Mouse (Mus musculus) ovary, postnatal 14 days (tissue): ENCODE data around the gene Artn.

Source experiments
- DNase-seq: peaks from one replicate; pipeline ENCODE4 v3.0.0; 2022; ENCODE audit warnings: low spot score

The Artn gene

GRCm38 (mm10) chr4:117918762-117919161 is 10.8 kb downstream of the Artn start:
- DNase-seq: no peak

DNA sequence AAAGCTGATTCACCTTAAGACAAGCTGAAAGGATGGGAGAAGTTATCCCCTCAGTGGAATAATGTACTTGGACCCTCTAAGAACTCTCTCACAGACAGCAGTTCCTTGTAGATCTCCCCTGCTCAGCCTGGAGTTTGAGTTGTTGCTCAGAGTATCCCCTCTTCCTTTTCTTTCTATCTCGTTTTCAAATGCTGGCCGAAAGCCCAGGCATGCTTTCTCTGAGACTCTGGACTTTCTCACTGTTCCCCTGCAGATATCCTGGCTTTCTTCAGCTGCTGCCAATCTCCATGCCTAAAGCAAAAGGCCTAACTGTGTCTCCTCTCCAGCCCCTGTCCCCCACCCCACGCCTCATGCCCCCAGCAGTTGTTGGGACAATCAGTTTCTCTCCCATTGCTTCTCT is 11.3 kb downstream of the Artn start:
- DNase-seq: no peak

DNA sequence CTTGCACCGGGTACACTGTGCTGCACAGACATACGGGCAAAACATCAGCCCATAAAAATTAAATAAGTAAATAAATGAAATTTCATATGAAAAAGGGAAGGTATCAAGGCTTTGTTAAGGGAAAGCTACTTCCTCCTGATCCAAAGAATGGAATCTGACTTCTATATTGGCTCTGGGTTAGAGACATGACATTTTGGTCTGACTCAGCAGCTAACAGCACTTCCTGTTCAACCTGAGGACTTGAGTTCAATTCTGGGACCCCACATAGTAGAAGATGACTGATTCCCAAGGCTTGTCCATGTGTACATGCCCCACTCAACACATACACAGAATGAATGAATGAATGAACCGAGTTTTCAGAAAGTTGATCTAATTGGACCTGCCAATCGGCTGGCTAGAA is 11.7 kb downstream of the Artn start:
- no peak for DNase-seq

- no peak for DNase-seq
Observed at GRCm38 (mm10) chr4:117917402-117917801, 12.2 kb downstream of the Artn start.

GRCm38 (mm10) chr4:117916386-117916785 is 13.2 kb downstream of the Artn start:
- no peak for DNase-seq

- DNase-seq: no peak
Observed at GRCm38 (mm10) chr4:117915489-117916105, 14.0 kb downstream of the Artn start.

GRCm38 (mm10) chr4:117914591-117915442 is 14.7 kb downstream of the Artn start, which contains the start of gene Ipo13:
Gene Ipo13 (minus strand): TSS chr4:117914999.
- peak; percentile 93 for DNase-seq

GRCm38 (mm10) chr4:117914031-117914430 is 15.5 kb downstream of the Artn start:
- no peak for DNase-seq

- peak; percentile 49 for DNase-seq
Observed at GRCm38 (mm10) chr4:117913421-117913820, 16.1 kb downstream of the Artn start.

- no peak for DNase-seq
Observed at GRCm38 (mm10) chr4:117912685-117913273, 16.8 kb downstream of the Artn start.

DNA sequence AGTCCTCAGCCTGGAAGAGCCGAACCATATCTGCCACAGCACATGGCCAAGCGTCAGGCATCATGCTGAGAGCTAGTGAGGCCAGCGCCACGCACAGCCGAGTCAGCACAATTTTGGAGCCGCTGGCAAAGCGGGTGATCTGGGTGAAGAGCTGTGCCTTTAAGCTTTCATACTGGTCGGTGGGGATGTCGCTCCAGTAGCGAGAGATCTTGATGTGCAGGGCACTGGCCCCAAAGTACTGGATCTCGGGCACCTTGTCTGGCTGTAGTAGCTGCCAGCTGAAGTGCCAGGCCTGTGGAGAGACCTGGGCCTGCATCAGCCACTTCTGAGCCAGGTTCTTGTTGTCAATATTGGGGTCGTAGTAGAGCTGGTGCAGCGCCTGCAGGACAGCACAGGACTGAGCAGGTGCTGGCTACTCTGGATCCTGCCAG is 17.4 kb downstream of the Artn start:
- DNase-seq: no peak

- DNase-seq: no peak
Observed at GRCm38 (mm10) chr4:117908834-117909453, 20.6 kb downstream of the Artn start.

GRCm38 (mm10) chr4:117906196-117906595 is 23.4 kb downstream of the Artn start:
- no peak for DNase-seq

- DNase-seq: no peak
Observed at GRCm38 (mm10) chr4:117904761-117905160, 24.8 kb downstream of the Artn start.

GRCm38 (mm10) chr4:117904094-117904493 is 25.5 kb downstream of the Artn start:
- no peak for DNase-seq

DNA sequence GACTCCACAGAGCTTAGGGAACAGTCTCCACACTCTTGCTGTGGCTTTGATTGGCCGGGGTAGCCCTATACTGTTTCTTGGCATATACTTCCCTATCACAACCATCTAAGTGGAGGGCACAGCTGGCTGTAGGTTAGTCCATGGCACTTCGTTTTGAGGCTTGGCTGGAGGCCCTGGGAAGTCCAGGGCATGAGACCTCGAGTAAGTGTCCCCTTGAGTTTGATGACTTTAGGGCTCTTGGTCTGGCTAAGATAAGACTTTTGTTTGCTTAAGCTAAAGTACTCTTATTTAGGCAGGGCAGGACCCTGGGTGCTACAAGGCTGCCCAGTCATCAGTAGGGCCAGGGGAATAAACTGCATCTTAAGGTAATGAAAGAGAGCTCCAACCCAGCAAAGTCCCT is 31.5 kb downstream of the Artn start:
- no peak for DNase-seq

- DNase-seq: no peak
Observed at GRCm38 (mm10) chr4:117896031-117896430, 33.5 kb downstream of the Artn start.

DNA sequence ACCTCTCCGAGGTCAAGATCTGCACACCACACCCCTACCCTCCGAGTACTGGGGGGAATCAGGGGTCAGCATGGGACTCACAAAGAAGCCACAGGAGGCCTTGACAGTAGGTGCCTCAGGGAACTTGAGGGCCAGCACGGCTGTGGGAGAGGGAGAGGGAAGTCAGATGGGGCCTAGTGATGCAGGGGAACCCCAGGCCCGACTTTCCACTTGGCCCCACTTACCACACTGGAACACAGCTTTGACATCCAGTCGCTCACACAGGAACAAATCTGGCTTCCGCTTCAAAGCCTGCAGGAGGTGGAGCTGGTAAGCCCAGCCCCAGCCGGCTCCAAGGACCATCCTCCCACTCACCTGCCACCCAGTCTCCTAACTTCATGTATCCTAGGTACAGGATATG is 34.2 kb downstream of the Artn start:
- DNase-seq: no peak

- no peak for DNase-seq
Observed at GRCm38 (mm10) chr4:117894601-117895000, 35.0 kb downstream of the Artn start.

DNA sequence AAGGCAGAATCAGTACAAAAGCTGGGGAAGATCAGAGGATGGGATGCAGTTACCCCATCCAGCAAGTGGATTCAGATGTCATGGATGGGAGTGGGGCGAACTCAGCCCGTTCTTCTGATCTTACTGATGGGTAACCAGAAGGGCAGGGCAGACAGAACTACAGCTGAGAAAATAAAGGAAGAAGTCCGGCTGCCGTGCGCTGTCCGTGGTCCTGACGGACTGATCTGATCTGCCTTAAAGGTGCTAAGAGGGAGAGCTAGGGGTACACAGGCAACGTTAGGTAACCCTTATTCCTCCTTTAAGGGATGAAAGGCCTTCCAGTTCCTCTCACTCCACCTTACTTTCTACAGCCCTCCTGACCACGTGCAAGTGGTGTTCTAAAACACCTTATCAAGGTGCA is 36.2 kb downstream of the Artn start:
- DNase-seq: peak; percentile 54

DNA sequence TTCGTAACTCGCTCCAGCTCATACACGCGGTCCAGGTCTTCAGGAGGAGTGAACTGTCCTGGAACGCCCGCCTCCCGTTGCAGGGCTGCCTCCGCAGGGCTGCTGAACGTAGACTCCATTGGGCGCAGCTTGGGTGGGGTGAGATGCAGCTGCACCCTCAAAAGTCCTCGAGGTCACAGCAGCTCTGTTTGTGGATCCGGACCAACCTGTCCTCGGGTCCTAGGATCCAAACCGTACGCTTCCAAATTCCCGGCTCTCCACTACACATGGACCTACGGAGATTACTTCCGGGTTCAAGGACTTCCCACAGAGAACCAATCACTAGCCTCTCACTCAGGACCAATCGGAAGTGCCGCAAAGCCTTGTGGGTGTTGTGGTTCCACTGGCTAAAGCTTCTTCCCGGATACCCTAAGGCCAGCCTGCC is 37.8 kb downstream of the Artn start, which contains the start of gene Dph2:
Gene Dph2 (minus strand): TSS at position 295 of the 424 bp plus-strand sequence.
- DNase-seq: peak; percentile 51

DNA sequence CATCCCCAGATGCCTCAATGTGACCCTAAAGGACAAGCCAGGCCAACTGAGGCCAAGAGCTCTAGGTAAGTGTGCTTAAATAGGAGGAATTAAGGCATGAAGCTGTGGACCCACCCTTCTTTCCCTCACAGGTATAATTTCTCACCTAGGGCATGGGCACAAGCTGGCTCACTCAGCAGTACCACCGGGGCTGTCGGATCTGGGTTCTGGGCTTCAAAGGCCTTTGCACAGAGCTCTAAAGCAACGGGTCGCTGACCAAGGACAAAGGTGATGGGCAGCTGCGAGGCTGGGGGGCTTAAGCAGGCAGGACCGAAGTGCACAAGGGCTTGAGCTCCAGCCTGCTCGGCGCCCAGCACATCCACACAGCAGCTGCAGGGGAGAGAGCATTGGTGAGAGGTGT is 38.8 kb downstream of the Artn start:
- no peak for DNase-seq
